Mouse (Mus musculus) cerebellum, adult 2 months (tissue): ENCODE measurements around the gene Tsc22d1.

ENCODE experiments used
- CTCF ChIP-seq: fragments of 200-500 bp; IDR thresholded peaks from 2 replicates; pipeline ENCODE4 v1.5.1; 2011; ENCODE audit warnings: low read depth, mild to moderate bottlenecking, control low read depth, low read length, moderate library complexity, borderline replicate concordance; ENCODE audit not compliant: insufficient read depth
- POLR2A ChIP-seq: fragments of 200-500 bp; IDR thresholded peaks from 2 replicates; pipeline ENCODE4 v1.6.1; 2011; ENCODE audit warnings: low read length, control low read depth, borderline replicate concordance; ENCODE audit not compliant: insufficient read depth

- TF ChIP-seq POLR2A (no peak), CTCF (peak; percentile 44; the same call in 1 of the 2 replicates)
Observed at GRCm38 (mm10) chr14:76473404-76473803, 58.6 kb downstream of the Tsc22d1 start.
